Mouse (Mus musculus): ENCODE measurements around the gene Sim2.

DNA sequence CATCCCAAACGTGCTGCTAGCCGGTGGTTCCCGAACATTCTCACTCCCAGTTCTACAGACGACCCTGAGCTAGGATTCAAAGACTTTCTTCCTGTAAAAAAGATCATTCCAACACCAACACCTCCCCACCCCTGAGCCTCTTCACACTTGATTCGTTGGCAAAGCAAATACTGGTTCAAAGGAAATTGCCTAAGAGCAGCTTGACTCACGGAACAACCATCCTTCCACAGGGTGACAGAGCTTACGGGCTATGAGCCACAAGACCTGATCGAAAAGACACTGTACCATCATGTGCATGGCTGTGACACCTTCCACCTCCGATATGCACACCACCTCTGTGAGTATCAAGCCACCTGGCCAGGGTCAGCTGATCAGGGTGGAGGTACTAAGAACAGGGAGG is 30.0 kb downstream of the Sim2 start:
- TF ChIP-seq EP300 (IDR thresholded peaks at IDR 0.05) (no peak), CTCF (IDR thresholded peaks at IDR 0.05) (no peak)
